Mouse (Mus musculus) kidney, embryonic 14.5 days (tissue): ENCODE measurements around the gene Mbnl1. TPM values are rescaled to one million over a fixed set of nuclear protein-coding genes. Genes with fewer than 3 reads are reported as not detected.

Experiments used
- ATAC-seq: fragments of 200-750 bp; cut with Nextera tagmentation; 2 replicates; pipeline ENCODE4 v1.8.0; 2017; ENCODE audit warnings: moderate number of reproducible peaks, mild to moderate bottlenecking, moderate TSS enrichment, moderate library complexity; ENCODE audit not compliant: low FRiP score, low TSS enrichment
- H3K27ac ChIP-seq: fragments of 300-500 bp; sonication (generic); 2 replicates; pipeline ENCODE4 v1.5.1; 2014; ENCODE audit warnings: low read depth, mild to moderate bottlenecking, low read length, moderate library complexity, mixed read lengths
- H3K27me3 ChIP-seq: fragments of 300-500 bp; sonication (generic); 2 replicates; pipeline ENCODE4 v1.6.1; 2014; ENCODE audit warnings: mild to moderate bottlenecking, low read length; ENCODE audit not compliant: control insufficient read depth, insufficient read depth
- H3K36me3 ChIP-seq: fragments of 300-500 bp; sonication (generic); 2 replicates; pipeline ENCODE4 v1.6.1; 2014; ENCODE audit warnings: low read length, mixed read lengths; ENCODE audit not compliant: control insufficient read depth, insufficient read depth
- H3K4me1 ChIP-seq: fragments of 300-500 bp; sonication (generic); 2 replicates; pipeline ENCODE4 v1.6.1; 2014; ENCODE audit warnings: low read length, mixed read lengths; ENCODE audit not compliant: control insufficient read depth, insufficient read depth
- H3K4me2 ChIP-seq: fragments of 300-500 bp; sonication (generic); replicated peaks from 2 replicates; pipeline ENCODE4 v1.6.1; 2014; ENCODE audit warnings: low read depth, mild to moderate bottlenecking, low read length
- H3K4me3 ChIP-seq: fragments of 300-500 bp; sonication (generic); 2 replicates; pipeline ENCODE4 v1.5.1; 2014; ENCODE audit warnings: mild to moderate bottlenecking, low read length
- H3K9ac ChIP-seq: fragments of 300-500 bp; sonication (generic); 2 replicates; pipeline ENCODE4 v1.6.1; 2014; ENCODE audit warnings: low read depth, mild to moderate bottlenecking, low read length, moderate library complexity
- H3K9me3 ChIP-seq: fragments of 300-500 bp; sonication (generic); 2 replicates; pipeline ENCODE4 v1.6.1; 2016; ENCODE audit warnings: low read length; ENCODE audit not compliant: control insufficient read depth
- WGBS: fragments of 180-500 bp; shearing (Covaris S2); extraction: QIAGEN DNeasy Blood & Tissue Kit; methylation state at CpG from one replicate; pipeline ENCODE4 v1.1.7; 2014; 5-methylcytosine and 5-hydroxymethylcytosine counted together
- polyA plus RNA-seq: library from polyadenylated mRNA; unstranded; fragments of >200 nt; fragmentation: Nextera tagmentation; extraction: Ambion mirVana; gene quantifications from 2 replicates; pipeline ENCODE4 v1.2.1, GENCODE M21; 2014

The Mbnl1 gene
- polyA plus RNA-seq, 1 experiment from 2014 or later = 117 TPM

DNA sequence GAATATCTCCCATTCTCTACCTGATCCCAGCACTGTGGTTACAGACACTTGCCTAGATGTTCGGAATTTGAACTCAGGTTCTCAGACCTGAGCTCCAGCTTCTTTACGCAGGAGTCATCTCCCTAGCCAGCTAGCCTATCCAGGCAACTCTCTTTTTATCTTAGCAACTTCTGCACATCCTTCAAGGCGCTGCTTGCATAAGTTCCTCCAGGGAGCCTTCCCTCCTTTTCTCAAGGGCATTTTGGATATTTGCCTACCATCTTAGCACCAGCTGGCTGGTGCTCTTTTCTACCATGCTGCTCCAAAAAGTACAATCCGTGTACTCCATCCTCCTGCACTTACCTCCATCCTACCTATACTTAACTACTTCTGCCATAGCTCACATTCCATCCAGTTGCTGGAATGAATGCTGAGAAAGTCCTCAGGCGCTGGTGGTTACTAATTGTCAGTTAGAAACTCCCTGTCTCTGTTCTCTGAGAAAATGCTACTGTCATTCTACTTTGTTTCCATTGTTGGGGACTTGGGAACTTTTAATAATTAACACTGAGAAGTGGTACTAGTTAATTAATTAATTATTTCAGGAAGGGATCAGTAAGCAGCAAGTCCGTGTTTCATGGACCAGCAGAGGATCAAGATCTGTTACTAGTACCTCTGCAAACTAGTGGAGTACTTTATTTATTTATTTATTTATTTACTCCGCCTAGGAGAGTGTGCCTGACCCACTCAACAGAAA is 27.3 kb downstream of the Mbnl1 start:
- Histone ChIP-seq H3K4me3 (peak overlapping the region; percentile 71; the same call in 1 of the 2 replicates), H3K9me3 (no peaks in the 10 kb centered on the region), H3K4me1 (peaks cover 25% of the 10 kb centered on the region), H3K27ac (peak overlapping the region; percentile 97; the same call in 1 of the 2 replicates), H3K36me3 (no peaks in the 10 kb centered on the region), H3K9ac (peak overlapping the region; percentile 91; the same call in 1 of the 2 replicates), H3K27me3 (no peaks in the 10 kb centered on the region), H3K4me2 (peak overlapping the region; percentile 61)
- 55% methylated on average over 7 of the region's 7 CpGs for WGBS
- ATAC-seq = no peak

DNA sequence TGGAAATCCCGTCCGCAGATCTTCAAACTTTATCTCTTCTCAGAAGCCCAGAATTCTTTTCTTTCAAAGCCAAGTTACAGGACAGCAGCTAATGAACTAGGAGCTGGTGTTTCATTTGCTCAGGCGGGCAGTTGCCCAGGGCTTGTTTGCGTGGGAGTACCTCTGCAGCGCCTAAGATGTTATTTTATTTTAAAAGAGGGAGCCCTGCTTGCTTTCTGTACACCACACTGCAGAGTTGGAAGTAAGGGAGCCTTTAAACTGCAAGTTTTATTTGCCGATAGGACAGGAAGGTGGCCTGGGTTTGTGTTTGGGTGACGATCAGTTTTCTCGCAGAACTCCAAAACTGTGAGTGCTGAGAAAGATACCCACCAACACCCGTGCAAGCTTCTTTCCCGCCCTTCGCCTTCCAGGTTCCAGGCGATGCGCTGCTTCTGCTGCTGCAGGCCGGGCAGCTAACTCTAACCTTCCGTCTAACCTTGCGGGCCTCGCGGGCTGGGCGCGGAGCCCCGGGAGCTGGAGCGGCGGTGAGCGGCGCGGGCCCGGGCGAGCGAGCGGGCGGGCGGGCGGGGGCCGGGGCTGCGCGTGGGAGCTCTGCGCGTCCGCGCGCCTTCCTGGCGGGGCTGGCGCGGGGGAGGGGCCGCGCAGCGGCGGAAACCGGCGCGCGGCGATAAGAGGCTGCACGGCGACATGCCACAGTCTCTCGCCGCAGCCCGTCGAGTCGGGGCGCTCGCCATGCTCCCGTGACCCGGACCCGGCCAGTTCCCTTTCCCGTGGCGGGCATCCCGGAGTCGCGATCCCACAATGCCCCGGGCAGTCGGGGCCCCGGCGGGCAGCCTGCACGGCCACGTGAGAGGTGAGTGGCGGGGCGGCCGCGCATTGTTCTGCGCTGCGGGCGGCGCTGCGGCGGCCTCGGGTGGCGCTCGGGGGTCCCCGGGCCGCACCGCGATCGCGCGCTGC is 28.2 kb downstream of the Mbnl1 start:
- peak overlapping the region; percentile 71 for H3K4me3 ChIP-seq
- H3K9me3 ChIP-seq = no peaks in the 10 kb centered on the region
- peak; percentile 87 for ATAC-seq
- peak overlapping the region; percentile 91 for H3K9ac ChIP-seq
- H3K4me1 ChIP-seq = peaks cover 27% of the 10 kb centered on the region
- H3K4me2 ChIP-seq = peak overlapping the region; percentile 61
- peak overlapping the region; percentile 97 for H3K27ac ChIP-seq
- H3K27me3 ChIP-seq = no peaks in the 10 kb centered on the region
- 1% methylated on average over 60 of the region's 96 CpGs for WGBS
- H3K36me3 ChIP-seq = no peaks in the 10 kb centered on the region

DNA sequence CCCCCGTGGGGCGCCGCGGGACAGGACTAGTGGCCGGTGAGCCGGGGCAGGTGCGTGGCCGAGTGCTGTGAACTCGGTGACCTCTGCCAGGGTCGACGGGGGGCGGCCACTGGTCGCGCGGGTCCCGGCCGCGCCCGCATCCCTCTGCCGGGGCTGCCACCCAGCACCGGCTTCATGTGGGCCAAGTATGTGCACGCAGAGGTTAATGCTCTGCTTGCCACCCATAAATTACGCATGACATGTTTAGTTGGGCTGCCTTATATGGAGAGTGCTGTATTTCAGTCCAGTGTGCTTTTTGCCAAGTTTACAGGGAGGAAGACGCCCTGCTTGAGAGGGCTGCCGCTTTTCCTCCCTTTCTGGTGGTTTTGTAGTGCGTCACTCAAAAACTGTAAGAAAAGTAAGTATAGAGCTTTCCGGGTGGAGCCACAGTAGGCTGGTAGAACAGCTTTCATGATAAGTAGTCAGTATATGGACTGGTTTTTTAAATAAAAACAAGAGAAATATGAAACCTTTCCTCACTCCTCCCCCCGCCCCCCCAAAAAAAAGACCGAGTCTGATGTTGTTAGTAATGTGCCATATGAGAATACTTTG is 29.0 kb downstream of the Mbnl1 start:
- WGBS = 0% methylated on average over 23 of the region's 29 CpGs
- Histone ChIP-seq H3K27ac (peak overlapping the region; percentile 97), H3K4me3 (peak overlapping the region; percentile 71), H3K9ac (peak overlapping the region; percentile 91), H3K36me3 (no peaks in the 10 kb centered on the region), H3K4me1 (peaks cover 27% of the 10 kb centered on the region), H3K9me3 (no peaks in the 10 kb centered on the region), H3K27me3 (no peaks in the 10 kb centered on the region), H3K4me2 (peak overlapping the region; percentile 61)
- ATAC-seq = peak; percentile 94

DNA sequence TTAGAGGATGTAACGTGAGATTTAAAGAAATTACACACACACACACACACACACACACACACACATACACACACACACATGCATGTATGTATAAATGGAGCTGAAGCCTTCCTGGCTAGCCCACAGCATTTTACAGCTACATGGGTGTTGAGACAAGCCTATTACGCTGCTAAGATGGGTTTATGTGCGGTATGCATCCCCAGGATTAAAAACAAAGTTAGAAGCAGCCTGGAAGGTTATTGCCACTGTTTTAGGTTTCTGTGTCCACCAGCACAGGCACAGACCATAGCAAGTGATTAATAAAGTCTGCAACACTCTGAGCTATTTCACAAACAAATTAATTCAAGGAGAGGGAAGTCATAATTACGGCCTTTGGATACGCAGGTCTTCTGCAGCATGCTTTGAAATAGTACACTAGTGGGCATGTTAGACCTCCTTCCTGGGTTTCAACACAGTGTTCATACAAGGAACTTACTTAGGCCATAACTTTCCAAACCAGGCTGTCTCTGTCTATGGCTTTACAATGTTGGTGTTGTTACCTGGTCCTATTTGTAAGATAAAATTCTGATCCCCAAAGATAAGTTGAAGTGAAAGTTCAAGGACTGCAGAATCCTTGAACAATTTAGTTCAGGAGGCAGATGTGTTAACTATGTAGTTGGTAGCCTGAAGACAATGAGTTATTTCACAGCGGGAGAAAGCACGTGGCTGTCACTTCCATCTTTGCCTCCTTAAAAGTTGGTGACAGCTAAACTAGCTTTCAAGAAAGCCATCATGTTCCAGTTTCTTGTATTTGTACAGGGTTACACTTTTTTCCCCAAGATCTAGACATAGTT is 29.7 kb downstream of the Mbnl1 start:
- Histone ChIP-seq H3K27ac (peak overlapping the region; percentile 97), H3K9me3 (no peaks in the 10 kb centered on the region), H3K9ac (peak overlapping the region; percentile 91; the same call in 1 of the 2 replicates), H3K4me1 (peaks cover 27% of the 10 kb centered on the region), H3K36me3 (no peaks in the 10 kb centered on the region), H3K4me2 (peak overlapping the region; percentile 61), H3K4me3 (peak overlapping the region; percentile 71), H3K27me3 (no peaks in the 10 kb centered on the region)
- no peak for ATAC-seq
- 9% methylated on average over 7 of the region's 7 CpGs for WGBS

DNA sequence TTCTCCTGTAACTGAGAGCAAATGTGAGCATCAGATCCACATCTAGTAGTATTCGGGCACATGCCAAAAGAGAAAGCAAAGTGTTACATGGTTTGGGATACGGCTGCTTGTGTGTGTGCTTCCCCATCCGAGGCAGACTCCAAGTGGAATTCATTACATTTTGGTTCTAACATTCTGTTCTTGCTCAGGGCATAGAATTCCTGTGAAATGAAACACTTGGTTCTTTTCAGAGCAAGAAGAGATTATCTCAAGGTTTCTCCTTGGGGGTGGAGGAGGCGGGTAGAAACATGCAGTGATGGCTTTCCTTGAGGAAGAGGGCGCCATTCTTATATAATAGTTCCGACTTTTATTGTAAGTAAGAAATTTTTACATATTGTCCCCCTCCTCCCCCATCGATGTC is 30.6 kb downstream of the Mbnl1 start:
- 61% methylated on average over 7 of the region's 7 CpGs for WGBS
- H3K4me3 ChIP-seq = peak overlapping the region; percentile 71; the same call in 1 of the 2 replicates
- peak overlapping the region; percentile 61 for H3K4me2 ChIP-seq
- no peaks in the 10 kb centered on the region for H3K27me3 ChIP-seq
- H3K9me3 ChIP-seq = no peaks in the 10 kb centered on the region
- H3K9ac ChIP-seq = peak overlapping the region; percentile 4; the same call in 1 of the 2 replicates
- H3K36me3 ChIP-seq = no peaks in the 10 kb centered on the region
- ATAC-seq = no peak
- H3K27ac ChIP-seq = no peak overlapping the region
- H3K4me1 ChIP-seq = peaks cover 27% of the 10 kb centered on the region

DNA sequence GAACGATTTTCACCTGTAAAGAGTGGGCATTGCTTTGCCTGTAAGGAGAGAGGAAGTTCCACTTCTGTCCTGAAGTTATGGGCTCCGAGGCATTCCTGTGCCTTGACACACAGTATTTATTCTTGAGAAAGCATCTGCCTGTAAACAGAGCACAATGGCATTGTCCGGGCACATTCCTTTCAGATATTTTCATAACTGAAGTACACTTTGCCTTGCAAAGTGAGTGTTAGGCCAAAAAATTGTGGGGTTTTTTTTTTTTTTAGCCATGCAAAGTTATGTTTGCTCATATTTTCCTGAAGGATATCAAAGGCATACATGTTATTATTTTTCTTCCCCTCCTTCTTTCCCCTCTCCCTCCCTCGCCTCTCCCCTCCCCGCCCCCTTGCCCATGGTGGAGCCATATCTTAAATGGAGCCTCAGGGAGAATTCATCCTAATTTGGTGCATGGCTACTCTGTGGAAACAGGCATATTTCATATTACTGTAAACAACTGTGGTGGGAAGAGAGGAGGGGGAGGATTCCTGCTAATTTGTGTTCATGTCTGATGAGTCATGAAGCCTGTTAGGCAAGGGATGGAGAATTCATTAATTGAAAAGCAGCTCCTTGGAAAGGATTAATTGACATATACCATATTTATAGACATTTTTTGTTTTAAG is 32.3 kb downstream of the Mbnl1 start:
- peaks cover 27% of the 10 kb centered on the region for H3K4me1 ChIP-seq
- H3K9ac ChIP-seq = no peak overlapping the region
- H3K27ac ChIP-seq = no peak overlapping the region
- H3K27me3 ChIP-seq = no peaks in the 10 kb centered on the region
- ATAC-seq = no peak
- no peaks in the 10 kb centered on the region for H3K36me3 ChIP-seq
- H3K9me3 ChIP-seq = no peaks in the 10 kb centered on the region
- no peak overlapping the region for H3K4me2 ChIP-seq
- H3K4me3 ChIP-seq = no peak overlapping the region
- WGBS = 67% methylated on average over 5 of the region's 5 CpGs

DNA sequence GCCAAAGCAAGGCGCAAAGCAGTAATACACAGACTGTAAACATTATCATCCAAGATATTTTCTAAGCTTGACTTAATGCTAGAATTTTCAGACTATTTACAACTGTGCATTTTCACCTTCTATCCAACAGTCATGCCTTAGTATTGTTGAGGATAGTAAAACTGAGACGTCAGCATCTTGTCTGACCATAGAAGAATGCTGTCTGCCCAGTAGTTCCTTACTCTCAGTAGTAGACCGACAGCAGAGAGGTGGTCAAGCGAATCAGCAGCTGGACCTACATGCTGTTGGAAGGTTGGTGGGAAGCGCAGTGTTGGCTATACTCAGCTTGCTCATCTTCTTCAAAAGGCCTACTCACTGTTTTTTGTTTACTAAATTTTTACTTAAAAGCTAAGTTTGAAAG is 34.2 kb downstream of the Mbnl1 start:
- Histone ChIP-seq H3K9ac (no peak overlapping the region), H3K27ac (no peak overlapping the region), H3K4me2 (no peak overlapping the region), H3K36me3 (no peaks in the 10 kb centered on the region), H3K9me3 (no peaks in the 10 kb centered on the region), H3K4me1 (peaks cover 27% of the 10 kb centered on the region), H3K27me3 (no peaks in the 10 kb centered on the region), H3K4me3 (no peak overlapping the region)
- WGBS = 84% methylated on average over 5 of the region's 5 CpGs
- no peak for ATAC-seq

DNA sequence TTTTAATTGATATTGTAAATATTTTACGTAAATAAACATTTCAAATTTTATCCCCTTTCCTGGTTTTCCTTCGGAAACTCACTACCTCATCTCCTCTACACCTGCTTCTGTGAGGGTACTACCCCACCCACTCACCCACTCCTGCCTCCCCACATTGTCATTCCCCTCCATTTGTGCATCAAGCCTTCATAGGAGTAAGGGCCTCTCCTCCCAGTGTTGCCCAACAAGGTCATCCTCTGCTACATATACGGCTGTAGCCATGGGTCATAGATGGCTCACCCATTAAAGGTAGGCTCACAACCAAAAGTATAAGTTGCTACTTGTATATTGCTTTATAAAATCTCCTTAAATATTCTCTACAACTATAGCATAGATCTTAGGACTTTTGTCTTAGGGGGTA is 34.9 kb downstream of the Mbnl1 start:
- no peak overlapping the region for H3K9ac ChIP-seq
- H3K9me3 ChIP-seq = no peaks in the 10 kb centered on the region
- no peak overlapping the region for H3K4me2 ChIP-seq
- peaks cover 23% of the 10 kb centered on the region for H3K4me1 ChIP-seq
- H3K27ac ChIP-seq = no peak overlapping the region
- no peak for ATAC-seq
- H3K27me3 ChIP-seq = no peaks in the 10 kb centered on the region
- H3K4me3 ChIP-seq = no peak overlapping the region
- H3K36me3 ChIP-seq = no peaks in the 10 kb centered on the region
- 90% methylated on average over 3 of the region's 3 CpGs for WGBS
